Mouse (Mus musculus) stomach, postnatal 0 days (tissue): ENCODE data around the gene Kcnh2.

Experiments used
- CTCF ChIP-seq: IDR thresholded peaks from 2 replicates; pipeline ENCODE4 v1.5.1; 2016; ENCODE audit warnings: antibody characterized with exemption, low read depth, mild to moderate bottlenecking, moderate library complexity
- EP300 ChIP-seq: optimal IDR thresholded peaks from 2 replicates; pipeline ENCODE3; 2016; ENCODE audit warnings: antibody characterized with exemption

DNA sequence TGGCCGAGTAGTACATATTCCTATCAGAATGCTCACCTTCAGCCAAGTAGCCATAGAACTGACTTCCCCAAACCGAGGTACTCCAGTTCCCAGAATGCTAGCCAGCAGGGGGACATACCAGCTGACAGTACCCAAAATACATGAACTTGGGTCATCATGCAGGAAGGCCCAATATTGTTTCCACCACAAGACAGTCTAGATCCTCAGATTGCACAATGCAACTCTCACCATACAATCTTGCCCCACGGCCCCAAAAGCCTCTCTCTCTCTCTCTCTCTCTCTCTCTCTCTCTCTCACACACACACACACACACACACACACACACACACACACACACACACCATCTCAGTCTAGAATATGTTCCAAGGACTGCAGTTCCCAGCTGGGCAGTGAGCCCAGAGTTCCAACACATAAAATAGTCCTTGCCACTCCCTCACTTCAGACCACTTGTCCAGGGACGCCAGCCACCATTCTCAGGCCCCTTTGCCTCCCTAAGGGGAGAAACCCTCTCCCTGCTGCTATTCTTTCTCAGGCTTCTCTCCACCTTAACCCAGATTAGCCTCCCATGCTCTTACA is 24.5 kb downstream of the Kcnh2 start:
- 0 out of 2 replicates have a peak, but pooled peaks have one; percentile 11 for TF ChIP-seq CTCF
- no peak for TF ChIP-seq EP300
